Mouse (Mus musculus) limb, embryonic 10.5 days (tissue): ENCODE measurements around the gene Dlgap5. TPM values are rescaled to one million over a fixed set of nuclear protein-coding genes. Genes with fewer than 3 reads are reported as not detected.
"Not testable (repeated sequence)": the region's sequence is repeated elsewhere in the genome, so short reads cannot be mapped to it uniquely, and the experiment has no call there.

Source experiments
- DNase-seq: peaks from one replicate; pipeline ENCODE4 v3.0.0-alpha.2; 2017; ENCODE audit warnings: low spot score
- H3K27ac ChIP-seq: fragments of 300-500 bp; sonication (generic); 2 replicates; pipeline ENCODE4 v1.5.1; 2016; ENCODE audit warnings: mild to moderate bottlenecking
- H3K27me3 ChIP-seq: fragments of 300-500 bp; sonication (generic); 2 replicates; pipeline ENCODE4 v1.6.1; 2016; ENCODE audit warnings: low read depth, mild to moderate bottlenecking; ENCODE audit not compliant: poor library complexity, severe bottlenecking
- H3K36me3 ChIP-seq: fragments of 300-500 bp; sonication (generic); 2 replicates; pipeline ENCODE4 v1.6.1; 2016; ENCODE audit warnings: mild to moderate bottlenecking, moderate library complexity
- H3K4me1 ChIP-seq: fragments of 300-500 bp; sonication (generic); 2 replicates; pipeline ENCODE4 v1.6.1; 2016
- H3K4me3 ChIP-seq: fragments of 300-500 bp; sonication (generic); 2 replicates; pipeline ENCODE4 v1.5.1; 2016; ENCODE audit warnings: mild to moderate bottlenecking, moderate library complexity
- H3K9me3 ChIP-seq: fragments of 300-500 bp; sonication (generic); replicated peaks from 2 replicates; pipeline ENCODE4 v1.6.1; 2016; ENCODE audit warnings: mild to moderate bottlenecking
- WGBS: fragments of 180-500 bp; shearing (Covaris S2); methylation state at CpG from one replicate; pipeline ENCODE4 v1.1.7; 2016; 5-methylcytosine and 5-hydroxymethylcytosine counted together
- polyA plus RNA-seq: library from polyadenylated mRNA; unstranded; fragments of >200 nt; fragmentation: Nextera tagmentation; extraction: Ambion mirVana; gene quantifications from 2 replicates; pipeline ENCODE4 v1.2.1, GENCODE M21; 2016

The Dlgap5 gene
- 80.6 and 83.3 TPM in 2 replicates for polyA plus RNA-seq

DNA sequence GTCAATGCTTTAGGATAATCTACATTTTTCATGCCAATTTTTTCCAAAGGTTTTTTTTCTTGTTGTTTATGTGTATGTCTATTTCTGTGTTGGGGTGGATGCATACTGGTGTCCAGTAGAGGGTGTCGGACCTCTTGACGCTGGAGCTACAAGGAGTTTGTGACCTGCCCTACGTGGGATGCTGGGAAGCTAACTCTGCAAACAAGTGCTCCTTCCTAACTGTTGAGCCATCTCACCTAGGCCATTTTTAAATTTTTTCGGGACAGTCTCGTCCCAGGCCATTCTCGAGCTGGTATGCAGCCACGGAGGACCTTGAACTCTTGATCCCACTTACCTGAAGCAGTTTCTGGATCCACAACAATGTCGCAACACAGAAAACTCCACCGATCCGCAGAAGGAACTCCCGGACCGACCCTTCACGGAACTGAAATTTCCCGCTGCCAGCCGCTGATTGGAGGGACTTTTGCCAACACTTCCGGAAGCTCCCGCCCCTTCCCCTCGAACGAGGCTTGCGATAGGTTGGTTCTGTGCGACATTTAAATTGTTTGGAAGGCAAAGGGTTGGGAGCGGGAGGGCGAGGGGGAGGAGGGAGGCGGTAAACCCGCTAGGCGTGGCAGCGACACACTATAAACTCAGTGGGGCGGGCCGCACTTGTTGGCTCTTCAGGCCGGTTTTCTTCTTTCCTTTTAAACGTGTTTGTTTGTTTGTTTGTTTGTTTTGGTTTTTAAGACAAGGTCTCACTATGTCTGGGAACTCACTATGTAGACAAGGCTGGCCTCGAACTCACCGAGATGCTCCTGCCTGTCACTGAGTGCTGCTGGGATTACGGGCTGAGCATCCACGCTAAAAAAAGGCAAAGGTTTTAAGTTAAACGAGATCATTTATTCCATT, at the start of gene Dlgap5:
Gene Dlgap5 (minus strand): TSS at position 633 of the 891 bp plus-strand sequence.
- peak within 1 kb of the TSS; percentile 92 for H3K27ac ChIP-seq
- DNase-seq = peak; percentile 93
- H3K9me3 ChIP-seq = no peaks in the 10 kb centered on the region
- peak within 1 kb of the TSS; percentile 79 for H3K4me3 ChIP-seq
- 2% methylated on average over 36 of the region's 36 CpGs for WGBS
- peaks cover 21% of the 10 kb centered on the region for H3K4me1 ChIP-seq
- H3K36me3 ChIP-seq = peaks cover 35% of the 10 kb centered on the region
- H3K27me3 ChIP-seq = no peaks in the 10 kb centered on the region

DNA sequence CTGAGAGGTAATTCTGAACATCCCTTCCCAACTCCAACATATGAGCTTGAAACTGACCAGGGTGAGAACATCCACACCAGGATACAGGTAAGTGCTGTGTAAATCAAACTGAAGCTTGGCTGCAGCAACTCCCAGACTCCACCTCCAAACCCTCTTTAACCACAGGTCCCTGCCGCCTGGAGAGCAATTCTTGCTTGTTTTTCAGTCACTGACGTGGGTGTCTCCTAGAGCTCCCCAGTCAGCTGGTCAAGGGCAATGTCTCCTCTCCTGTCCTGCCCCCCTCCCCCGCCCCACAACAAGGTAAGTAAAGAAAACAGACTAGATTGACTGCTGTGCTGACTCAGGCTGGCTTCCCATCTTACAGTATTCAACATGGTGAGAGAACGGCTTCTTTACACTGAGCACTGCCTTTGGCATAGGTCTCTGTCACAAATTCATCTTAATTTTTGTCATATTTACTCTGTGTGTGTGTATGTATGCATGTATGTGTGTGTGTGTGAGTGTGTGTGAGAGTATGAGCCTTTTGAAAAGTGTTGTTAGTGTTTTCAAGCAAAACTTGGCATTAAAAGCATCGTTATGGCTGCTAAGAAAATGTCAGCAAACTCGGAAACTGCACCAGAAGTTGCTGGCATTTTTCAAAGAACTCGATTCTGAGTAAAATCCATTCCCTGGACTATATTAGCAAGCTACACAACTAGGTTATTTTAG, 47.4 kb upstream of the Dlgap5 start:
- 56% methylated on average over 7 of the region's 7 CpGs for WGBS
- H3K36me3 ChIP-seq = no peaks in the 10 kb centered on the region
- no peaks in the 10 kb centered on the region for H3K27me3 ChIP-seq
- no peak overlapping the region for H3K4me3 ChIP-seq
- DNase-seq = no peak
- H3K4me1 ChIP-seq = no peaks in the 10 kb centered on the region
- H3K27ac ChIP-seq = no peak overlapping the region
- no peaks in the 10 kb centered on the region for H3K9me3 ChIP-seq

DNA sequence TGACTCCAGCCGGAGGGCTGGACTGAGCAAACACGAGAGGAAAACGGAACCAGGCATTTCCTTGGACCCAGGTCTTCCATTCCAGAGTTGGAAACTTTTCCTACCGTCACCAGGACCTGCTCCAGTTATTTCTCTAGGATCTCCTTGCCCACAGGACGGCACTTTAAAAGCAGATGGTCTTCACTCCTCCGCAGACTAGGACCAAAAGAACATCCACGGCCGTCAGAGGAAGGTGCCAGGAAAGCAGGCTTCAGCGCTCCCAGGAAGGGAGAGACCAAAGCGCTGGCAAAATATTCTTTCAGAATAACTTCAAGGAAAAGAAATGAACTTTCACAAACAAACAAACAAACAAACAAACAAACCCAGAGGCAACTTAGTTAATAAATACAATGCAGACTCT, 46.2 kb upstream of the Dlgap5 start:
- H3K27me3 ChIP-seq = no peaks in the 10 kb centered on the region
- H3K36me3 ChIP-seq = no peaks in the 10 kb centered on the region
- no peaks in the 10 kb centered on the region for H3K4me1 ChIP-seq
- 81% methylated on average over 10 of the region's 10 CpGs for WGBS
- no peak overlapping the region for H3K4me3 ChIP-seq
- DNase-seq = no peak
- no peaks in the 10 kb centered on the region for H3K9me3 ChIP-seq
- no peak overlapping the region for H3K27ac ChIP-seq

DNA sequence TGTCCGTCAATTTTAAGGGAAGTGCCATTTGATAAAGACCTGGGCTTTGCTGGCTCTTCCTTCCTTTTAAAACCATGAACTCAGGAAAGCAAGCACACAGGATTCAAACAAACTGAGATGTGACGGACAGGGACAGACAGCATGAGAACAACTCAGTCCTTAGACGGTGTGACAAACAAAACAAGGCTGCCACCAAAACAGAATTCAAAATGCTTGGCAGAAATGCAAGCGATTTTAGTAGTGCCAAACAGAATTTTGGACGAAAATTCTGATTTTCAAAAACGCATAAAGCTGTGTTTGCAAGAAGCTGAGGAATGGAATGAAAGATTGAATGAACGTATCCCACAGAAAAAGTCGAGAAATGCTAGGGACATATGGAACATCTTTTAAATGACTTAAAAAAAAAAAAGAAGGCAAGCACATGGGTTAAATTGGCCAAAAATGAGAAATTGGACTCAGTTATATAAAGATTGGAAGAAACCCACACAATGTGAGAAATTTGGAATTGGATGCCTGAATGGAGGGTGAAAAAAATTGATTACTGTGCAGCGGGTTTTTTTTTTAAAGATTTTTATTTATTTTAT, 44.8 kb upstream of the Dlgap5 start:
- DNase-seq = no peak
- Histone ChIP-seq H3K36me3 (no peaks in the 10 kb centered on the region), H3K4me1 (no peaks in the 10 kb centered on the region), H3K9me3 (no peaks in the 10 kb centered on the region), H3K4me3 (no peak overlapping the region), H3K27ac (no peak overlapping the region), H3K27me3 (no peaks in the 10 kb centered on the region)
- WGBS = 86% methylated on average over 9 of the region's 9 CpGs

DNA sequence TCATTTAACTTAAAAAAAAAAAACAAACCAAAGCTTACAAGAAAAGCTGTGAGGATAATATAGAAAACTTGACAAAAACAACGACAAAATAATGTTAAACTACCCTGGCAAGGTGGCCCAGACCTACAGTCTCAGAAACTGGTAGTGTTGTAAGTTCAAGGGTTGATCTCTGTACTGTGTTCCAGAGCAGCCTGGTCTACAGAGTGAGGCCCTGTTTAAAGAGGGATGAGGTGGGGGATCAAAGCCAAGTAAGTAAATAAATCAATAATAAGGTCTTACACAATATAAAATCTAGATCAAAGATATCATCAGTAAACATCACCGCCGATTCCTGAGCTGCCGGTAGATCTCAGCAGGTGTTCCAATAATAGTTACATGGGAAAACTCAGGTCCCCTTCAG, 44.2 kb upstream of the Dlgap5 start:
- H3K36me3 ChIP-seq = no peaks in the 10 kb centered on the region
- H3K4me1 ChIP-seq = no peaks in the 10 kb centered on the region
- no peak overlapping the region for H3K27ac ChIP-seq
- WGBS = 91% methylated on average over 4 of the region's 4 CpGs
- H3K27me3 ChIP-seq = no peaks in the 10 kb centered on the region
- H3K9me3 ChIP-seq = no peaks in the 10 kb centered on the region
- no peak for DNase-seq
- H3K4me3 ChIP-seq = no peak overlapping the region

DNA sequence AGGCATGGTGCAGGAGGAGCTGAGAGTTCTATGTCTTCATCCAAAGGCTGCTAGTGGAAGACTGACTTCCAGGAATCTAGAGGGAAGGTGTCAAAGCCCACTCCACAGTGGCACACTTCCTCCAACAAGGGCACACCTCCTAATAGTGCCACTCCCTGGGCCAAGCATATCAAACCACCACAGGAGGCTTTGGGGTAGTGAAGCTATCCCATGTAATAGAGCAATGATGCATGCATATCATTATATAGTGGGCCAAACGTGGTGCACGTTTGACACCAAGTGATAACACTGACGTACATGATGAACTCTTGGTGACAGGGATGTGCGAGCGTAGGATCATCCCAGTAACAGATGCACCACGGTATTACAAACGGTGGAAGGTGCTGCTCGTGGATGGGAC, 43.8 kb upstream of the Dlgap5 start:
- DNase-seq = no peak
- 87% methylated on average over 8 of the region's 8 CpGs for WGBS
- Histone ChIP-seq H3K27ac (no peak overlapping the region), H3K4me3 (no peak overlapping the region), H3K9me3 (no peaks in the 10 kb centered on the region), H3K27me3 (no peaks in the 10 kb centered on the region), H3K4me1 (no peaks in the 10 kb centered on the region), H3K36me3 (no peaks in the 10 kb centered on the region)

DNA sequence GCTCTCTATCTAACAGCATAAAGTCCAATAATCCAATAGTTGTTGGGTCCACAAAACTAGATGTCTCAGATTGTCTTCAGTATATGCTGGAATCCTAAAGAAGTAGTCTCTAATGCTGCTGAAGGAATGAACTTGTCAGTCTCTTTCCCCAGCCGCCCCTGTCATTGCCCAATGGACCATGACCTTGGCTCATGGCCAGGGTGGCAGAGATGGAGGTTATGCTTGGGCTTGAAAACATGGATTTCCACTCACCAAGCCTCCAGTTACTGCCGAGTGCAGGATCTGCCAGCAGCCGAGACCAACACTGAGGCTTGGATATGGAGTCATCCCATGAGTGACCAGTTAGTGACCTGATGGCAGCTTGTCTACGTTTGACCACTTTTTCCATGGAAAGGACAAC, 41.3 kb upstream of the Dlgap5 start:
- no peak overlapping the region for H3K27ac ChIP-seq
- H3K4me3 ChIP-seq = no peak overlapping the region
- WGBS = 89% methylated on average over 4 of the region's 4 CpGs
- H3K27me3 ChIP-seq = no peaks in the 10 kb centered on the region
- no peaks in the 10 kb centered on the region for H3K9me3 ChIP-seq
- no peaks in the 10 kb centered on the region for H3K36me3 ChIP-seq
- no peak for DNase-seq
- no peaks in the 10 kb centered on the region for H3K4me1 ChIP-seq

DNA sequence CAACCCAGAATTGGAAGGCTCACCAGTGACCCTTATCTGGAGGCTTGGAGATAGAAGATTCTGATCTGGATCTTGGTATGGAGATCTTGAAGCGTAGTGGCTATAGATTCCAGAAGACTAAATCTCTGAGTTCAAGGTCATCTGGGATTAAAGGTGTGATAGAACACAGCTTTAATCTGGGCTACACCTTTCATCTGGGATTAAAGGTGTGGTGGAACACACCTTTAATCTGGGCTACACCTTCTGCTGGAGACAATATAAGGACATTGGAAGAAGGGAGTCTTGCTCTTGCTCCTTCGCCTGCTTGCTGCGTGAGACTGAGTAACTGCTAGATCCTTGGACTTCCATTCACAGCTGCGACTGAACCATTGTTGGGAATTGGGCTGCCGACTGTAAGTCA, 31.9 kb upstream of the Dlgap5 start, which contains the start of gene Fbxo34:
Gene Fbxo34 (plus strand): TSS at position 301 of the 400 bp plus-strand sequence.
- not testable (repeated sequence) for H3K4me1 ChIP-seq, H3K27me3 ChIP-seq, H3K27ac ChIP-seq, H3K9me3 ChIP-seq, DNase-seq, H3K36me3 ChIP-seq, H3K4me3 ChIP-seq
- WGBS = 94% methylated on average over 3 of the region's 5 CpGs

DNA sequence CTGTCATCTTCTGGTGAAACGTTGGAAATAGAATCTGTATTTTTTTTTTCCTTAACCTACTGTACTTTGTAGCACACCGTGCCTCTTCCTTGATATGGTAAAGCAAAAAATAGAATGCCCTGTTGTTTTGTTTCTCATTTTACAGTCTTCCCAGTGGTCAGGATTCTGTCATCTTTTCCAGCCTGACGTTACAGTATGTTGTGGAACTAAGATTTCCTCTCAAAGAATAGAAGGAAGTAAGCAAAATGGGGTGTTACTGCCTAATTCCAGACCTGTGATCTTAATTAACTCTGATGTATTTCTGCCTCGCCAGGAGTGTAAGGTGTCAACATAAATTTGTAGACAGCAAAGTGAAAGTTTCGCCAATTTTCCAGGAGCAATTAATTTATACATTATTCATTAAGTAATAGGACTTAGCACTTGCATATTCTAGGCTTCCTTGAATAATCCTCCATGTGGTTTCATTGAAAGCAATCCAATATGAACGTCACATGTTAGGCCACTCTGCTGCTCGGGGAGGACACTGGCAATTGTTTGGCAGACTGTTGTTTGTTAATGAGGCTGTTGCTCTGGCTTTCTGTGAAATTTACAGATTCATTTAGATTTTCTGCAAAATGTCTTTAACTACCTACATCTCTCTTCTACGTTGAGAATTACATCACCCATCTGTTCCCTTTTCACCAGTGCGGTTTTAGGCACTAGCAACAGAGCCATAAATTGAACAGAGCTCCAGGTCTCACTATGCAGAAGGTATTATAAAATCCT, 27.3 kb upstream of the Dlgap5 start:
- Histone ChIP-seq H3K27ac (no peak overlapping the region), H3K36me3 (no peaks in the 10 kb centered on the region), H3K27me3 (no peaks in the 10 kb centered on the region), H3K4me1 (no peaks in the 10 kb centered on the region), H3K4me3 (no peak overlapping the region), H3K9me3 (no peaks in the 10 kb centered on the region)
- WGBS = 78% methylated on average over 9 of the region's 9 CpGs
- no peak for DNase-seq

DNA sequence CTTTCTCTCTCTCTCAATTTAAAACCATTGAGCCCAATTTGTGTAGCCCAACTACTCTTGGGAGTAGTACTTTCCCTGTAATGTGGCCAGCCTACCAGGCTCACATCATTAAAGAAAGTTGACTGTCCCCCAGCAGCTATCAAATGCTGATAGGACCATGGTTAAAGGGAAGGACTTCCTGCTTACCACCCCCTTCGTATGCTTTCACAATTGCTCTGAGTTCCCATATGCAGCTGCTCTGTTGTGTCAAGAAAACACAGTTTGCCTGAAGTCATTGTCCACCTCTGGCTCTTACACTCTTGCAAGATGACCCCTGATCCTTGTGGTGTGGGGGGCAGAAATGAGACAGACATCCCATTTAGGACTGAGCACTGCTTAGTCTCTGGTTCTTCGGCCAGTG, 26.7 kb upstream of the Dlgap5 start:
- H3K4me3 ChIP-seq = no peak overlapping the region
- 74% methylated on average over 2 of the region's 2 CpGs for WGBS
- H3K36me3 ChIP-seq = no peaks in the 10 kb centered on the region
- no peak overlapping the region for H3K27ac ChIP-seq
- no peaks in the 10 kb centered on the region for H3K27me3 ChIP-seq
- DNase-seq = no peak
- H3K4me1 ChIP-seq = no peaks in the 10 kb centered on the region
- no peaks in the 10 kb centered on the region for H3K9me3 ChIP-seq

DNA sequence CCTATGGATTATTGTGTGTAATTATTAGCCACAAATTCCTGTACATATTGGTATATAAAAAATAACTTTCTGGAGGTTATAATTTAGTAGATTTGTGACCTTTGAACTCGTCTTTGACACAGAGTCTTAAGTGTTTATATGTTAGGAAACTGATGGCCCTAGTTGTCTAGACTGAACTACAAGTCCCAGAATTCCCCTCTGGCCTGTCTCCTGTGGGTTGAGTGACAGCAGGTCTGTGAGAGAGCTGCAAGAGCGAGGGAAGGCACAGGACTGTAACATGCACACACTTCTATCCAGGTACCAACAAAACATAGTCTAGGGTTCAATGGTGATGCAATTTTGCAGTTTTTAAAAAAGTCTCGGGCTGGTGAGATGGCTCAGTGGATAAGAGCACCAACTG, 20.7 kb upstream of the Dlgap5 start:
- H3K4me1 ChIP-seq = no peaks in the 10 kb centered on the region
- H3K4me3 ChIP-seq = no peak overlapping the region
- no peaks in the 10 kb centered on the region for H3K36me3 ChIP-seq
- no peaks in the 10 kb centered on the region for H3K27me3 ChIP-seq
- 76% methylated on average over 3 of the region's 3 CpGs for WGBS
- no peak overlapping the region for H3K27ac ChIP-seq
- DNase-seq = no peak
- no peaks in the 10 kb centered on the region for H3K9me3 ChIP-seq

DNA sequence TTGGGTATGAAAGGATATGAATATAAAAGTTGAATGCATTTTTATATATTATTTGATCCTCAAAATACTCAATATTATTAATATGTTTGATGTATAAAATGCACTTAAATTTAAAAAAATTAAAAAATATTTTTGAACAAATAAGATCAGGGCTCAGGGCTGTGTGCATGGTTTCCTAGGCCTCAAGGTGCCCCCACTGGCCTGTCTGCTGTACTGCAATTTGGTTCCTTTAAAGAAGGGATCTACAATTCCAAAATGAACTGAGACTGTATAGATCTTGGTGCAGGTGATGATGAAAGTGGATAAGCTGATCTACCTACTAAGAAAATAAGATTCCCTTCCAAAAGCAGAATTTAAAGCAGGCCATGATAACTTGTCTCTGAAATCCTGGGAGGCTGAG, 14.8 kb upstream of the Dlgap5 start:
- Histone ChIP-seq H3K27ac (no peak overlapping the region), H3K36me3 (no peaks in the 10 kb centered on the region), H3K4me1 (no peaks in the 10 kb centered on the region), H3K27me3 (no peaks in the 10 kb centered on the region), H3K9me3 (no peaks in the 10 kb centered on the region), H3K4me3 (no peak overlapping the region)
- DNase-seq = no peak
